Mouse (Mus musculus): ENCODE data around the gene Gabbr2. TPM values are rescaled to one million over a fixed set of nuclear protein-coding genes. Genes with fewer than 3 reads are reported as not detected.

Gabbr2 gene
- polyA plus RNA-seq, 1 experiment: 0.12 TPM

GRCm38 (mm10) chr4:46690565-46690964 lies 301.1 kb downstream of the Gabbr2 start:
- 85% methylated on average over 8 of the region's 8 CpGs for WGBS

GRCm38 (mm10) chr4:46690023-46690420 lies 301.7 kb downstream of the Gabbr2 start:
- no peak for DNase-seq (ENCODE audit: low read depth, low spot score)
- WGBS: 83% methylated on average over 8 of the region's 8 CpGs

More at GRCm38 (mm10) chr4:46690565-46690964, 301.1 kb downstream of the Gabbr2 start:
- DNase-seq (ENCODE audit: low read depth, low spot score): no peak

- DNase-seq (ENCODE audit: low read depth, low spot score): peak; percentile 38
- 45% methylated on average over 15 of the region's 15 CpGs for WGBS
Measured at GRCm38 (mm10) chr4:46689397-46690022, 302.2 kb downstream of the Gabbr2 start.

GRCm38 (mm10) chr4:46688213-46688832 lies 303.4 kb downstream of the Gabbr2 start:
- WGBS: 79% methylated on average over 14 of the region's 14 CpGs
- no peak for DNase-seq (ENCODE audit: low read depth, low spot score)

- 51% methylated on average over 6 of the region's 6 CpGs for WGBS
- DNase-seq (ENCODE audit: low read depth, low spot score): no peak
Measured at GRCm38 (mm10) chr4:46684160-46684559, 307.5 kb downstream of the Gabbr2 start.

- WGBS: 25% methylated on average over 3 of the region's 3 CpGs
- DNase-seq (ENCODE audit: low read depth, low spot score): no peak
Measured at GRCm38 (mm10) chr4:46676646-46677045, 315.0 kb downstream of the Gabbr2 start.

- DNase-seq (ENCODE audit: low read depth, low spot score): no peak
- 58% methylated on average over 4 of the region's 4 CpGs for WGBS
Measured at GRCm38 (mm10) chr4:46675992-46676391, 315.7 kb downstream of the Gabbr2 start.

GRCm38 (mm10) chr4:46675272-46675785 lies 316.3 kb downstream of the Gabbr2 start:
- 74% methylated on average over 11 of the region's 11 CpGs for WGBS
- no peak for DNase-seq (ENCODE audit: low read depth, low spot score)

GRCm38 (mm10) chr4:46668620-46669019 lies 323.1 kb downstream of the Gabbr2 start:
- no peak for DNase-seq (ENCODE audit: low read depth, low spot score)
- WGBS: 67% methylated on average over 11 of the region's 11 CpGs

- WGBS: 70% methylated on average over 5 of the region's 5 CpGs
- DNase-seq (ENCODE audit: low read depth, low spot score): no peak
Measured at GRCm38 (mm10) chr4:46666420-46666819, 325.3 kb downstream of the Gabbr2 start.

GRCm38 (mm10) chr4:46665371-46665774 lies 326.3 kb downstream of the Gabbr2 start:
- DNase-seq (ENCODE audit: low read depth, low spot score): no peak
- 8% methylated on average over 8 of the region's 8 CpGs for WGBS

GRCm38 (mm10) chr4:46664123-46665009 lies 327.3 kb downstream of the Gabbr2 start:
- 17% methylated on average over 34 of the region's 34 CpGs for WGBS

GRCm38 (mm10) chr4:46661433-46661832 lies 330.2 kb downstream of the Gabbr2 start:
- DNase-seq (ENCODE audit: low read depth, low spot score): no peak
- 47% methylated on average over 9 of the region's 9 CpGs for WGBS

More at GRCm38 (mm10) chr4:46664123-46665009, 327.3 kb downstream of the Gabbr2 start:
- no peak for DNase-seq (ENCODE audit: low read depth, low spot score)

GRCm38 (mm10) chr4:46658946-46659345 lies 332.7 kb downstream of the Gabbr2 start:
- DNase-seq (ENCODE audit: low read depth, low spot score): no peak
- WGBS: 62% methylated on average over 5 of the region's 5 CpGs

GRCm38 (mm10) chr4:46657116-46657515 lies 334.6 kb downstream of the Gabbr2 start:
- no peak for DNase-seq (ENCODE audit: low read depth, low spot score)
- 4% methylated on average over 5 of the region's 5 CpGs for WGBS

- WGBS: 65% methylated on average over 2 of the region's 2 CpGs
- DNase-seq (ENCODE audit: low read depth, low spot score): no peak
Measured at GRCm38 (mm10) chr4:46655956-46656355, 335.7 kb downstream of the Gabbr2 start.

- no peak for DNase-seq (ENCODE audit: low read depth, low spot score)
- WGBS: 19% methylated on average over 1 of the region's 1 CpGs
Measured at GRCm38 (mm10) chr4:46655298-46655697, 336.4 kb downstream of the Gabbr2 start.

GRCm38 (mm10) chr4:46650086-46650753 lies 341.5 kb downstream of the Gabbr2 start, which contains the start of gene Tbc1d2:
TSS of gene Tbc1d2 (minus strand) at chr4:46650209.
- under 1% methylated on average over 69 of the region's 69 CpGs for WGBS
- DNase-seq (ENCODE audit: low read depth, low spot score): no peak

GRCm38 (mm10) chr4:46649161-46649560 lies 342.5 kb downstream of the Gabbr2 start:
- 29% methylated on average over 4 of the region's 4 CpGs for WGBS
- no peak for DNase-seq (ENCODE audit: low read depth, low spot score)

Data from large intestine, adult 2 months (tissue).